Mouse (Mus musculus): ENCODE data around the gene Usp50. TPM values are rescaled to one million over a fixed set of nuclear protein-coding genes. Genes with fewer than 3 reads are reported as not detected.
A peak's percentile ranks its signal among the peaks of the same experiment; 100 is the strongest.

Usp50 gene
- under 1 TPM; 0.64 to 0.79 TPM for total RNA-seq (2021)

DNA sequence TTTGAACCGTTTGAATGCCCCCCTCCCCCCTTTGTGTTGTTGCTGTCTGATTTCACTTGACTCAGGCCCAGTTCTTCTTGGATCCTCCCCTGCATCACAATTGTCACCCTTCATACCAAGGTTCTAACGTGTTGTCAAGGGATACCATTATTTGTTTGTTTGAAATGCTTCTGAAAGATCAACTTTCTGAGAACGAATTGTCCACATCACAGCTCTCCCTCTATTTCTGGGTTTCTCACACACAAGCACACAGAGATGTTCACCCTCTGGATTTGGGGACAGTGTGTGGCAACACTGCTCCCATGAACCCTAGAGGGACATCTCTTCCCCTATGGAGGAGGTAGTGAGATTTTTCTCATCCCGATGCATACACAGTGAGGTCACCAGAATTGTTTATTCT is at the start of gene Usp50:
TSS of gene Usp50 (minus strand) at position 101 of the 400 bp plus-strand sequence.
- no peak for DNase-seq (ENCODE audit: low spot score in 2 of 2)
- intact Hi-C loops (cut with DNase I) = no loop called here

- DNase-seq (ENCODE audit: low spot score in 2 of 2) = no peak
- intact Hi-C loops (cut with DNase I) = no loop called here
Measured at GRCm38 (mm10) chr2:126817414-126817813, 34.1 kb upstream of the Usp50 start.

DNA sequence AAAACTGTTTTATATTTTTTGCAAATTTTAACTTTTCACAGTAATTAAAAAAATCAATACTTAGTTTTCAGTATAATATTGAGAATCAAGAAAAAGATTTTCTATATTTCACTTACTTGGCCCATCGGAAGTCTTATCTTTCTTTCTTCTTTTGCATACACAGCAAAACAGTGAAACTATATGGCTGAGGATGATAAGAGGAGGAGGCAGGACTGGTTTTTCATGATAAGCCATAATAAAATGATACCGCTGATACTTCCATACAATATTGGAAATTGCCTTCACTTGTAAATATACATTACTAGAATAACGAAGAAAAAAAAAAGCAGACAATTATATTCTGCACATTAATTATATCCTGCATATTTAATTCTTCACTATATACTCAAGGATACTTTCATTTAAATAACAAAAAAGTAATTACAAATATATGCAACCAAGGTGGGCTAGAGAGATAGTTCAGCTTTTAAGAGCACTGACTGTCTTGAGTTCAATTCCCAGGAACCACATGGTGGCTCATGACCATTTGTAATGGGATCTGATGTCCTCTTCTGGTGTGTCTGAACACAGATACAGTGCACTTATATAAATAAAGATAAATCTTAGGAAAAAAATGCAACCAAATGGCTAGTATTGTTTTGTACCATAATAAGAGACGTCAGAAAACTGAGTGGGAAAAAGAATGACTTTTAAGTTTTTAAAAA is 33.5 kb upstream of the Usp50 start:
- no peak for DNase-seq (ENCODE audit: low spot score in 2 of 2)
- intact Hi-C loops (cut with DNase I) = no loop called here

DNA sequence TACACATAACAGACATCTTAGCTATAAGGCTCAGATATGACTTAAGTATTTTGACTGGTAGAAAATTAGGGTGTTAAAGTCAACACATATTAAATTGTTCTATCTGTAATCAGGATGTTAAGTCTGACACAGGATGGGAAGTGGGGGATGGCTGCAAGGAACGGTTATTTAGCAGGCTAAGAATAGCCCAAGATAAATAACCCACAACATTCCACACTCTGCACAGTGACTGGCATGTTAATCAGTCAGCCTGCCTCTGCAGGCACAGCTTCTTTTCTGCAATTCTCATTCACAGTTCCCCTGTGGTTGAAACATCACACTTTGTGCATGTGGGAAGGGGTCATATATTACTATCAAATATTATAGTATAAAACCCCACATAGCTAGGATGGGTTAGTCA is 32.6 kb upstream of the Usp50 start:
- intact Hi-C loops (cut with DNase I) = no loop called here
- DNase-seq (ENCODE audit: low spot score in 2 of 2) = no peak

DNA sequence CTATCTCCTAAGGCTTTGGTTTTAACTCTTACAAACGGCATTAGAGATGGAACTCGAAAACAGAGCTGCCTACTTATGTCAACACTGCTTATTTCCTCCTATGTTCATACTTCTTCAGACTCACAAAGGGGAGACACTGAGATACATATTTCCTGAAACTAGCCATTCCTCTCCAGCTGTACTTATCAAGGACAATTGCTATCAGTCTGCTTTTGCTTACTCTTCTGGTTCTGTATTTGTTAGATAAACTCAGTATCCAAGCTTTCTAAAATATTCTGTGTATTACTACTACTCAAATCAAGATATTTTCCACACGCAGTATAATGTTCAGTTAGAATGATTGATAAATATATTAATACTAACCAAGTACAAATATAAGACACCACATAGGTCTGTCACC is 18.7 kb upstream of the Usp50 start:
- DNase-seq (ENCODE audit: low spot score in 2 of 2) = no peak
- intact Hi-C loops (cut with DNase I) = no loop called here

DNA sequence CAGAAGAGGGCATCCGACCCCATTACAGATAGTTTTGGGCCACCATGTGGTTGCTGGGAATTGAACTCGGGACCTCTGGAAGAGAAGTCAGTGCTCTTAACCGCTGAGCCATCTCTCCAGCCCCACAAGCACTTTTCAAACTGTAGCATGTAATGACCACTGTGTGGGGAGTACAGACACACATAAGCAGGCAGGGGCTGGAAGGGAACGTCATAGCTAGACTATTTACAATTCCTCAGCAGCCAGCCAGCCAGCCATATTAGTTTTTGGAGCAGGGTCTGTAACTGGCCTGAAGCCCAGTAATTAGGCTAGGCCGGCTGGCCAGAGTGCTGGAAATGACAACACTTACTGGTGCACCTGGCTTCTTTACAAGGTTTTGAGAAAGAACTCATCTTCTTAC is 15.2 kb upstream of the Usp50 start:
- intact Hi-C loops (cut with DNase I) = no loop called here

GRCm38 (mm10) chr2:126795708-126796107 is 12.4 kb upstream of the Usp50 start:
- no peak for DNase-seq (ENCODE audit: low spot score in 2 of 2)
- intact Hi-C loops (cut with DNase I) = no loop called here

More for the DNA sequence above, 15.2 kb upstream of the Usp50 start:
- DNase-seq (ENCODE audit: low spot score in 2 of 2) = no peak

- DNase-seq (ENCODE audit: low spot score in 2 of 2) = no peak
- intact Hi-C loops (cut with DNase I) = no loop called here
Measured at GRCm38 (mm10) chr2:126792611-126793010, 9.3 kb upstream of the Usp50 start.

DNA sequence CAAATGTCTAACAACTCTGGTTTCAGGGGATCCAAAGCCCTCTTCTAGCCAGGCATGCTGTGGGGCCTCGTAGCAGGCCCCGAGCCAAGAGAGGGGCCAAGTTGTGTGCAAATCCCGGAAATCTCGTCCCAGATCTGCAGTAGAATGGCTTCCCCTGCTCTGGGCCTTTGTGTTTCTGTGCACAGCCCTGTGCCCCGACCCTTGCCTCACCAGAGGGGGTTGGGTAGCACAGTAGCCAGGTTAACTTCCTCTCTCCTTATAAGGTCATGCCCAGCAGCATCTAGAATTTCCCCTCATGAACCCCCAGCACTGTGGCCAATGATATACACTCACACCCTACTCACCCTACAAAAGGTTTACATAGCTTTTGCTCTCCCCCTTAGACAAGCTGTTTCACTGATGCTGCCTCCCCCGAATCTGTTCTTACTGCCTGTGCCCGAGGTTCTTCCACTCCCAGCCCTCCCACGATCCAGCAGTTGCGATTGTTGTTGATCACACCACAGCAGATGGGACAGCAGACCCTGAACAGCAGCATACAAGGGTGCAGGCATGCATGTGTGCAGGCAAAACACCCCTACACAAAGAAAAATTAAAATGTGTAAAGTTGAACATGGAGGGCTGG is 4.6 kb upstream of the Usp50 start:
- DNase-seq (ENCODE audit: low spot score in 2 of 2) = peak; percentile 42 to 53
- intact Hi-C loops (cut with DNase I) = no loop called here

DNA sequence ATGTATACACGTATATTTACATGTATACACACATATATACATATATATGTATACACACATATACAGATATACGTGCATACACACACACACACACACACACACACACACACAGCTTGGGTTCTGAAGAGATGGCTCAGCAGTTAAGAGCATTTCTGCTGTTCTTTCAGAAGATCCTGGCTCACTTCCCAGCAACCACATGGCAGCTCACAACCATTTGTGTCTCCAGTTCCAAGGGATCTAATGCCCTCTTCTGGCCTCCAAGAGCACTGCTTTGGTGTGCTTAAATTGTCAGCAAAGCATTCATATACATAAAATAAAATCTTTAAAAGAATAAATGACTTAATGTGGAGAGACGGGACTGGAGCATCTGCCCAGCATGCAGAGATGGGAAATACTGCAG is 837 bp downstream of the Usp50 start:
- DNase-seq (ENCODE audit: low spot score in 2 of 2) = peak in 1 of 2 experiments; percentile 41
- intact Hi-C loops (cut with DNase I) = no loop called here

- DNase-seq (ENCODE audit: low spot score in 2 of 2) = no peak
- intact Hi-C loops (cut with DNase I) = no loop called here
Measured at GRCm38 (mm10) chr2:126781478-126781877, 1.8 kb downstream of the Usp50 start.

- no peak for DNase-seq (ENCODE audit: low spot score in 2 of 2)
- intact Hi-C loops (cut with DNase I) = no loop called here
Measured at GRCm38 (mm10) chr2:126780286-126780685, 3.0 kb downstream of the Usp50 start.

- intact Hi-C loops (cut with DNase I) = no loop called here
- no peak for DNase-seq (ENCODE audit: low spot score in 2 of 2)
Measured at GRCm38 (mm10) chr2:126778806-126779205, 4.5 kb downstream of the Usp50 start.

GRCm38 (mm10) chr2:126776416-126776815 is 6.9 kb downstream of the Usp50 start:
- intact Hi-C loops (cut with DNase I) = no loop called here
- DNase-seq (ENCODE audit: low spot score in 2 of 2) = no peak

- intact Hi-C loops (cut with DNase I) = no loop called here
- no peak for DNase-seq (ENCODE audit: low spot score in 2 of 2)
Measured at GRCm38 (mm10) chr2:126775951-126776350, 7.3 kb downstream of the Usp50 start.

- intact Hi-C loops (cut with DNase I) = no loop called here
- no peak for DNase-seq (ENCODE audit: low spot score in 2 of 2)
Measured at GRCm38 (mm10) chr2:126772217-126772616, 11.1 kb downstream of the Usp50 start.

GRCm38 (mm10) chr2:126769431-126770181 is 13.7 kb downstream of the Usp50 start:
- no peak for DNase-seq (ENCODE audit: low spot score in 2 of 2)
- intact Hi-C loops (cut with DNase I) = no loop called here

DNA sequence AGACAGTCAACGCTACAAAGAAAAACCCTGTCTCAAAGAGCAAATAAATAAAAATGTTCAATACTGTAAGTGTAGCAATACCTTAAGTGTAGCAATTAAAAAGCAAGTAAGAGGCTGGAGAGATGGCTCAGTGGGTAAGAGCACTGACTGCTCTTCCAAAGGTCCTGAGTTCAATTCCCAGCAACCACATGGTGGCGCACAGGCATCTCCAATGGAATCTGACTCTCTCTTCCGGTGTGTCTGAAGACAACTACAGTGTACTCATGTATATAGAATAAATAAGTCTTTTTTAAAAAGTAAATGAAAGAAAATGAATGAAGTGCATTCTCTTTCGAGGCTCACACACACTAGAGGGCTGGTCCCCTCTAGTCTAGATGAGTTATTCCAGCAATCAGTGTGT is 15.1 kb downstream of the Usp50 start:
- intact Hi-C loops (cut with DNase I) = no loop called here
- DNase-seq (ENCODE audit: low spot score in 2 of 2) = no peak

DNA sequence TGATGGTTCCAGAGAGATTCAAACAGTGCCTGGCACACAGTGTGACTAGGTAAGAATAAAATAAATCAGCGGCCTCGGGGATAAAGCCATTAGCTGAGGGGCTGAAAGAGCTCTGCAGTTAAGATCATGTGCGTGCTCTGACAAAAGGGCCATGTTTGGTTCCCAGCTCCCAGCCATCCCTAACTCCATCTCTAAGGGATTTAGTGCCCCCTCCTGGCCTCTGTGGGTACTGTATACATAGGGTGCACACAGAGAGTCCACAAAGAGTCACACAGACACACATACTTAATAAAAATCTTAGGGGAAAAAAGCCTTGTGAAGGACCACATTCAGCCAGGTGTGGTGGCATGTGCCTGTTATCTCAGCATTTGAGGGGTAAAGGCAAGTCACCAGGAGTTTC is 15.7 kb downstream of the Usp50 start:
- DNase-seq (ENCODE audit: low spot score in 2 of 2) = no peak
- intact Hi-C loops (cut with DNase I) = no loop called here

DNA sequence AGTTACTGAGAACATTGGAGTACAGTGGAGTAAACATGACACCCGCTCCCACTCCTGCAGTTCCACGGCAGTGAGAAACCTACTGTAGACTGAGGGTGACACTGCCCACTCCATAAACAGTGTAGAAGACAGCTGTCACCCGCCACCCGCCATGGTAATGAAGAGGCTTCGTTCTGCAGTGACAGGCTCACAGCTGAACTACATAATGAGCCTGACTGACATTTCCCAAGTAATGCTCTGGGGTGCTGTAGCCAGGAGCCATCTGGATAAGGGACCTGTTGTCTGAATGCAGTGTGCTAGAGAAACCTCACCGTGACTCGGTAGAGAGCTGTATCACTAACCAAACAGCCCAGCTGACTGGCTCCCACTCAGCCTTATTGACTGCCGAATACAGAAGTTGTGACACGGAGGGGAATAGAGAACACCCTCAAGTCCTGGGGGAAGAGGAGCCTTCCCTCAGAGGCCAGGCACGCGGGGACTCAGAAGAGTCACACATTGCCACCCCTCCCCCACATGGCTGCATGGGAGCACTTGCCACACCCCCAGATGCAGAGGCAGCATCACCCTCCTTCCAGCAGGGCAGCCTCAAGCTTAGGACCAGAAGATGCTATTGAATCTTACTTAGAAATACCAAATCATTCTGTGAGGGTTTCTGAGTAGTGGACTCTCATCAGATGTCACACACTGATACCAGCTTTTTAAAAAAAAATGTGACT is 17.2 kb downstream of the Usp50 start:
- intact Hi-C loops (cut with DNase I) = no loop called here
- no peak for DNase-seq (ENCODE audit: low spot score in 2 of 2)
